Mouse (Mus musculus) gastrocnemius, postnatal 4 days (tissue): ENCODE results near the gene Cit. TPM values are rescaled to one million over a fixed set of nuclear protein-coding genes. Genes with fewer than 3 reads are reported as not detected.
"Not testable (repeated sequence)": the region's sequence is repeated elsewhere in the genome, so short reads cannot be mapped to it uniquely, and the experiment has no call there.

Source experiments
- DNase-seq, 2 experiments: peaks; one replicate each; pipeline ENCODE4 v3.0.0; 2021 to 2022; ENCODE audit warnings: low spot score in 2 of 2, mixed read lengths in 2 of 2
- long read RNA-seq, 2 experiments: library from polyadenylated mRNA; stranded (forward); transcript quantifications; one replicate each; pipeline ENCODE4 v2.0.0; 2021
- total RNA-seq, 2 experiments: library from RNA; stranded (reverse); gene quantifications; 2 replicates each; pipeline ENCODE4 v1.2.3; 2021

Gene Cit
- 10 to 100 TPM; 12.7 to 15.6 TPM for total RNA-seq
- long read RNA-seq, experiment 1: 0 reads
- long read RNA-seq, experiment 2, partial matches to known transcripts: 0 of 5 reads
- long read RNA-seq, experiment 2, other reads (novel, unspliced or antisense): 4 of 5 reads

GRCm38 (mm10) chr5:115844766-115845634, at the start of gene Cit:
TSS of gene Cit (plus strand) at chr5:115845278.
- peak; percentile 81 to 92 for DNase-seq

GRCm38 (mm10) chr5:115799016-115799894, 45.8 kb upstream of the Cit start:
- no peak for DNase-seq

GRCm38 (mm10) chr5:115799895-115800232, 45.2 kb upstream of the Cit start:
- no peak for DNase-seq

- no peak for DNase-seq
Observed at GRCm38 (mm10) chr5:115812262-115812661, 32.8 kb upstream of the Cit start.

- no peak for DNase-seq
Observed at GRCm38 (mm10) chr5:115817022-115817421, 28.1 kb upstream of the Cit start.

GRCm38 (mm10) chr5:115817655-115818054, 27.4 kb upstream of the Cit start:
- DNase-seq: not testable (repeated sequence)

- DNase-seq: no peak
Observed at GRCm38 (mm10) chr5:115819966-115820365, 25.1 kb upstream of the Cit start.

GRCm38 (mm10) chr5:115821200-115821599, 23.9 kb upstream of the Cit start:
- no peak for DNase-seq

- DNase-seq: no peak
Observed at GRCm38 (mm10) chr5:115821910-115822309, 23.2 kb upstream of the Cit start.

GRCm38 (mm10) chr5:115832754-115833153, 12.3 kb upstream of the Cit start:
- DNase-seq: no peak

- not testable (repeated sequence) for DNase-seq
Observed at GRCm38 (mm10) chr5:115833806-115834205, 11.3 kb upstream of the Cit start.

- DNase-seq: no peak
Observed at GRCm38 (mm10) chr5:115835291-115835690, 9.8 kb upstream of the Cit start.

- no peak for DNase-seq
Observed at GRCm38 (mm10) chr5:115838059-115838458, 7.0 kb upstream of the Cit start.

- DNase-seq: no peak
Observed at GRCm38 (mm10) chr5:115840453-115840852, 4.6 kb upstream of the Cit start.

GRCm38 (mm10) chr5:115840946-115841775, 3.9 kb upstream of the Cit start:
- no peak for DNase-seq

- no peak for DNase-seq
Observed at GRCm38 (mm10) chr5:115844368-115844765, 711 bp upstream of the Cit start.

- no peak for DNase-seq
Observed at GRCm38 (mm10) chr5:115845635-115846174, 627 bp downstream of the Cit start.

GRCm38 (mm10) chr5:115847166-115847565, 2.1 kb downstream of the Cit start:
- no peak for DNase-seq

GRCm38 (mm10) chr5:115848463-115848862, 3.4 kb downstream of the Cit start:
- DNase-seq: no peak

GRCm38 (mm10) chr5:115849263-115849829, 4.3 kb downstream of the Cit start:
- no peak for DNase-seq
